ENCODE assay signal across 25 mouse cellular contexts in the genomic region with DNA sequence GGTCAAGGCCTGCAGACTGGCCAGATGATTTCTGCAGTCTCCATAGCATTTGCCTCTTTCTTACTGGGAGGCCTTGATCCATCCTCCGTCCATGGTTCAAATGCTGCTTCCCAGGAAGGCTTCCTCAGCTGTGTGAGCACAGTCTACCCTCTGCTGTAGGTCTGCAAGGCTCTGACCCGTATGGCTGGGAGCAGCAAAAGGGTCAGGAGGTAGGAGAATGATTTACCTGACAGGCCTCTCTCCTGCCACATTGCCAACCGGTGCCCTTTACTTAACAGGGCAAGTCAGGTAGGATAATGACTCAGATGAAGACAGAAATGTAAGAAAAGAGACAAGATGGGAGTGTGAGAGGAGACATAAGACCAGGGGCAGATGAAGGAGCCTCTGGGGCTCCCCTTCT.
DNase-seq lines count a peak whose midpoint lies in the region; ATAC-seq lines count a peak whose summit lies in the region.
"Had no signal": no experiment of that assay in that cellular context is flagged by ENCODE, and none has a peak within 500 bp of the region (broad histone marks: within the 10 kb centered on the region; RNA-seq: fewer than 3 reads in every experiment).

No protein-coding gene starts in this region.

- no peak overlapping the region for H3K4me2 ChIP-seq in kidney, embryonic 16.5 days (replicated peaks; ENCODE audit: low read depth, low read length)
- H3K4me2 ChIP-seq in kidney, embryonic 15.5 days, result no peak overlapping the region
- H3K4me2 ChIP-seq: embryonic facial prominence, embryonic 12.5 days; embryonic facial prominence, embryonic 15.5 days; forebrain, embryonic 15.5 days; heart, embryonic 13.5 days; hindbrain, embryonic 14.5 days had no signal

- no peaks in the 10 kb centered on the region for H3K36me3 ChIP-seq in kidney, embryonic 16.5 days (ENCODE audit: insufficient read depth, low read length)
- H3K36me3 ChIP-seq in kidney, embryonic 15.5 days, result no peaks in the 10 kb centered on the region
- H3K36me3 ChIP-seq: embryonic facial prominence, embryonic 12.5 days; embryonic facial prominence, embryonic 15.5 days; forebrain, embryonic 15.5 days had no signal

- H3K27me3 ChIP-seq in kidney, embryonic 16.5 days (ENCODE audit: insufficient read depth, low read length), result no peaks in the 10 kb centered on the region
- no peaks in the 10 kb centered on the region for H3K27me3 ChIP-seq in kidney, embryonic 15.5 days
- H3K27me3 ChIP-seq: embryonic facial prominence, embryonic 12.5 days; embryonic facial prominence, embryonic 15.5 days; forebrain, embryonic 15.5 days; heart, embryonic 13.5 days; Patski had no signal

- H3K9me3 ChIP-seq in kidney, embryonic 16.5 days (ENCODE audit: low read length), result no peaks in the 10 kb centered on the region
- no peaks in the 10 kb centered on the region for H3K9me3 ChIP-seq in kidney, embryonic 15.5 days (replicated peaks)
- H3K9me3 ChIP-seq: embryonic facial prominence, embryonic 12.5 days; embryonic facial prominence, embryonic 15.5 days; forebrain, embryonic 15.5 days; G1E; heart, embryonic 10.5 days; heart, embryonic 13.5 days had no signal

- WGBS in kidney, embryonic 16.5 days, result 72% methylated on average over 3 of the region's 3 CpGs
- 71% methylated on average over 3 of the region's 3 CpGs for whole genome bisulfite sequencing in kidney, embryonic 15.5 days

- H3K27ac ChIP-seq in kidney, embryonic 16.5 days (ENCODE audit: low read length), result no peak overlapping the region
- no peak overlapping the region for H3K27ac ChIP-seq in kidney, embryonic 15.5 days
- H3K27ac ChIP-seq: embryonic facial prominence, embryonic 12.5 days; embryonic facial prominence, embryonic 15.5 days; forebrain, embryonic 15.5 days; heart, adult 2 months; heart, embryonic 10.5 days; heart, embryonic 13.5 days; hindbrain, embryonic 14.5 days had no signal

- no peak overlapping the region for H3K9ac ChIP-seq in kidney, embryonic 16.5 days (replicated peaks; ENCODE audit: low read length)
- H3K9ac ChIP-seq in kidney, embryonic 15.5 days, result no peak overlapping the region
- H3K9ac ChIP-seq: embryonic facial prominence, embryonic 12.5 days; embryonic facial prominence, embryonic 15.5 days; forebrain, embryonic 15.5 days; heart, embryonic 13.5 days; hindbrain, embryonic 14.5 days had no signal

- H3K4me1 ChIP-seq in kidney, embryonic 16.5 days (ENCODE audit: insufficient read depth, low read length), result no peaks in the 10 kb centered on the region
- no peaks in the 10 kb centered on the region for H3K4me1 ChIP-seq in kidney, embryonic 15.5 days
- H3K4me1 ChIP-seq: embryonic facial prominence, embryonic 12.5 days had no signal

- peak; percentile 51 for DNase-seq in kidney, adult 18-20 months
- peak; percentile 60 for DNase-seq in kidney, postnatal 14 days
- DNase-seq in layer of hippocampus, adult 18-20 months (ENCODE audit: low spot score in 2 of 2), result no peak
- no peak for DNase-seq in gastrocnemius, postnatal 25 days
- no peak for DNase-seq in embryo, embryonic 10 days (ENCODE audit: low spot score)
- DNase-seq: adrenal gland, postnatal 10 days; adrenal gland, postnatal 36 days; B cell, adult 2 months; cerebellum, adult 18-20 months; cerebellum, adult 9-10 months; cerebellum, postnatal 14 days; gastrocnemius, postnatal 36 days; heart, adult 2 months; heart, postnatal 14 days; heart, postnatal 4 days had no signal

- ATAC-seq in kidney, embryonic 16.5 days (ENCODE audit: low FRiP score, low TSS enrichment), result no peak
- ATAC-seq in kidney, embryonic 15.5 days (replicated peaks; ENCODE audit: low FRiP score), result 0 out of 2 replicates have a peak, but pooled peaks have one; percentile 25
- ATAC-seq: forebrain, embryonic 15.5 days; Patski had no signal

- H3K4me3 ChIP-seq in kidney, embryonic 16.5 days (ENCODE audit: low read length), result no peak overlapping the region
- no peak overlapping the region for H3K4me3 ChIP-seq in kidney, embryonic 15.5 days (replicated peaks)
- H3K4me3 ChIP-seq: embryonic facial prominence, embryonic 12.5 days; embryonic facial prominence, embryonic 15.5 days; forebrain, embryonic 15.5 days; heart, adult 2 months; heart, embryonic 10.5 days; heart, embryonic 13.5 days had no signal

Comparison
In these comparisons a context has a peak if more than half of its experiments do, and no peak if none do; other contexts are left out.
1. DNase-seq: peak in kidney, adult 18-20 months (single experiment) and kidney, postnatal 14 days (single experiment); none in layer of hippocampus, adult 18-20 months (0 of 2), gastrocnemius, postnatal 25 days (single experiment) and embryo, embryonic 10 days (single experiment).